Mouse (Mus musculus): Measurements from ENCODE around the gene Cbln1. TPM values are rescaled to one million over a fixed set of nuclear protein-coding genes. Genes with fewer than 3 reads are reported as not detected.

Cbln1 gene
- polyA plus RNA-seq, 2 experiments: 0.23 to 1.6 TPM

DNA sequence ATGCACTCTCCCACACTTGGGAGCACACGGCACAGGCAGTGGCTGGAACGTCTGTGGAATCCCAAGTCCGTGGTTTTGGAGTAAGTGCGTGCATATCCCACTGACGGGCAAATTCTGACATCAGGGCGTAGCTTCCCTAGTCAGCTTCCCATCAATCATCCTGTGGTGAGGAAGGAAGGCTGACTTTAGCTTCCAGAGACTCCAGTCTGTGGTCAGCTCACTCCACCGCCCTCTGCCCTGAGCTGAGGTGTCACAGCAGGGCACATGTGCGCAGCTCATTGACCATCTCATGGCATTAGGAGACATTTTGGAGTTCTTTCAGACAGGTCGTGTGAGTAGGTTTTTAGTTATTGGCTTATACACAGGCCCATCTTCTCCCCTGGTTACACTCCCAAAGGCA, 34.6 kb upstream of the Cbln1 start:
- TF ChIP-seq POLR2A (IDR thresholded peaks at IDR 0.05; ENCODE audit: borderline replicate concordance, extremely low read depth, insufficient read depth, insufficient read length): no peak
- peaks cover 2% of the 10 kb centered on the region; the same call in 1 of the 2 replicates for H3K4me1 ChIP-seq (ENCODE audit: control insufficient read depth, insufficient read depth, low read length)
- H3K9ac ChIP-seq (ENCODE audit: low read depth, low read length, severe bottlenecking): no peak overlapping the region
- H3K4me2 ChIP-seq (replicated peaks; ENCODE audit: low read depth, low read length, severe bottlenecking): no peak overlapping the region
- ATAC-seq (ENCODE audit: low FRiP score, low read depth) (no peak), DNase-seq (ENCODE audit: low spot score) (no peak)
- H3K4me3 ChIP-seq (replicated peaks; ENCODE audit: low read length): no peak overlapping the region
- H3K9me3 ChIP-seq (ENCODE audit: control insufficient read depth, low read length): no peaks in the 10 kb centered on the region
- no peak overlapping the region for H3K27ac ChIP-seq (replicated peaks; ENCODE audit: low read depth, low read length)
- no peaks in the 10 kb centered on the region for H3K27me3 ChIP-seq (ENCODE audit: control insufficient read depth, insufficient read depth, low read length)
- WGBS: 40% methylated on average over 9 of the region's 9 CpGs
- H3K36me3 ChIP-seq (ENCODE audit: control insufficient read depth, insufficient read depth, low read length): no peaks in the 10 kb centered on the region

DNA sequence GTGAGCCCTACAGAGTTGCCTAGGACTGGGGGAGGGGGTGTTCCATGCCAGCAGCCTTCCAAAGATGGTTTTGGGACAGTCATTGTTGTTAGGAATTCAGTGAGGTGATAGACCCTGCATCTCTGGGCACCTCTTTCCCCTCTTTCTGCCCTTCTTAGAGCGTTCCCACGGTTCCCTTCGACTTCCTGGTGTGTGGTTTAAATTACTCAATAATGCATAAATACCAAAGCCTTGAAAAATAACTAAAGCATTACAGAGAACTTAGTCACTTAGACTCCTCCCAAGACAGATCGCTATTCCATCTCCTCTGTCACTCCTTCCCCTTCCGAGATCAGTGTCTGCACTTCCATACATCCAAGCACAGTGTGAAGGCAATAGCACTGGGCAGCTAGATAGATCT, 32.0 kb upstream of the Cbln1 start:
- no peak for ATAC-seq (ENCODE audit: low FRiP score, low read depth)
- no peak overlapping the region for H3K4me2 ChIP-seq (replicated peaks; ENCODE audit: low read depth, low read length, severe bottlenecking)
- H3K9ac ChIP-seq (ENCODE audit: low read depth, low read length, severe bottlenecking): no peak overlapping the region
- no peak for DNase-seq (ENCODE audit: low spot score)
- H3K27ac ChIP-seq (replicated peaks; ENCODE audit: low read depth, low read length): no peak overlapping the region
- WGBS: 74% methylated on average over 5 of the region's 5 CpGs
- TF ChIP-seq POLR2A (IDR thresholded peaks at IDR 0.05; ENCODE audit: borderline replicate concordance, extremely low read depth, insufficient read depth, insufficient read length): no peak
- no peaks in the 10 kb centered on the region for H3K27me3 ChIP-seq (ENCODE audit: control insufficient read depth, insufficient read depth, low read length)
- H3K4me1 ChIP-seq (ENCODE audit: control insufficient read depth, insufficient read depth, low read length): peaks cover 2% of the 10 kb centered on the region; the same call in 1 of the 2 replicates
- no peaks in the 10 kb centered on the region for H3K36me3 ChIP-seq (ENCODE audit: control insufficient read depth, insufficient read depth, low read length)
- H3K4me3 ChIP-seq (replicated peaks; ENCODE audit: low read length): no peak overlapping the region
- H3K9me3 ChIP-seq (ENCODE audit: control insufficient read depth, low read length): no peaks in the 10 kb centered on the region

DNA sequence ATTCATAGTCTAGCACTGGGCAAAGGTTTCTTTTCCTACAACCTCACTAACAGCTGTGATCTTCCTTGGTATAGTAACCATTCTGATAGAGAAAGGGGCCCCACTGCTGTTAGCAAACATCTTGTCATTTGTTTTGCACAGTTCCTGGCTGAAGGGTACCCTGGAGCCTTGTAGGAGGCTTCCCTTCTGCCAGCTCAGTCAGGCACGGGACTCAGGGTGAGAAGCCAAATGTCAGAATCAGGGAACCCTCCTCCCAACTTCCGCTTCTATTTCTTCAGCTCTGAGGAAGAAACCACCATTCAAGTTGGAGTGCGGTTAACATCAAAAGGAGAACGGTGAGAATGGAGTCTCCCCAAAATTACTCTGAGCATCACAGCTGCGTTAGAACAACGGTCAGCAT, 30.3 kb upstream of the Cbln1 start:
- H3K4me3 ChIP-seq (replicated peaks; ENCODE audit: low read length): no peak overlapping the region
- DNase-seq (ENCODE audit: low spot score) (no peak), ATAC-seq (ENCODE audit: low FRiP score, low read depth) (no peak)
- no peaks in the 10 kb centered on the region for H3K27me3 ChIP-seq (ENCODE audit: control insufficient read depth, insufficient read depth, low read length)
- no peaks in the 10 kb centered on the region for H3K9me3 ChIP-seq (ENCODE audit: control insufficient read depth, low read length)
- H3K27ac ChIP-seq (replicated peaks; ENCODE audit: low read depth, low read length): no peak overlapping the region
- no peak for TF ChIP-seq POLR2A (IDR thresholded peaks at IDR 0.05; ENCODE audit: borderline replicate concordance, extremely low read depth, insufficient read depth, insufficient read length)
- WGBS: 68% methylated on average over 6 of the region's 6 CpGs
- H3K4me2 ChIP-seq (replicated peaks; ENCODE audit: low read depth, low read length, severe bottlenecking): no peak overlapping the region
- peaks cover 2% of the 10 kb centered on the region; the same call in 1 of the 2 replicates for H3K4me1 ChIP-seq (ENCODE audit: control insufficient read depth, insufficient read depth, low read length)
- no peaks in the 10 kb centered on the region for H3K36me3 ChIP-seq (ENCODE audit: control insufficient read depth, insufficient read depth, low read length)
- H3K9ac ChIP-seq (ENCODE audit: low read depth, low read length, severe bottlenecking): no peak overlapping the region

DNA sequence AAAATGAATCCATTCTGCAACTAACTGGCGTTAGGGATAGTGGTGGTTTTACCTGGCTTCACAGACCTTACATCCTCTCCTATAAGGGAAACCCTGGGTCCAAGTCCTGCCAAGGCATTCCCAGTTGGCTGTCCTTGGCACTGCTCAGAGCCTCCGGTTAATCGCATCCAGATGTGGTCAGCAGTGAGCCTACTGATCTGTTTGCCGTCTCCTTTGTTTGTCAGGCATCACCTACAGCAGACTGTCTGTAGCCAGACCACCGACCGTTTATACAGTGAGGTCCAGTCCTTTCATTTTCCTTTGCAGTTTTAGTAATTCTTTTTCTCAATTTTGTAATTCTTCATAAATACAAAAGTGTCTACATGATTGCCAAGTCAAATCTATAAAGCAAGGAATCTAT, 25.2 kb upstream of the Cbln1 start:
- H3K4me2 ChIP-seq (replicated peaks; ENCODE audit: low read depth, low read length, severe bottlenecking): no peak overlapping the region
- H3K27ac ChIP-seq (replicated peaks; ENCODE audit: low read depth, low read length): no peak overlapping the region
- no peak overlapping the region for H3K4me3 ChIP-seq (replicated peaks; ENCODE audit: low read length)
- H3K9me3 ChIP-seq (ENCODE audit: control insufficient read depth, low read length): no peaks in the 10 kb centered on the region
- H3K27me3 ChIP-seq (ENCODE audit: control insufficient read depth, insufficient read depth, low read length): no peaks in the 10 kb centered on the region
- no peaks in the 10 kb centered on the region for H3K4me1 ChIP-seq (ENCODE audit: control insufficient read depth, insufficient read depth, low read length)
- H3K36me3 ChIP-seq (ENCODE audit: control insufficient read depth, insufficient read depth, low read length): no peaks in the 10 kb centered on the region
- 36% methylated on average over 6 of the region's 6 CpGs for WGBS
- DNase-seq (ENCODE audit: low spot score) (no peak), ATAC-seq (ENCODE audit: low FRiP score, low read depth) (no peak)
- no peak for TF ChIP-seq POLR2A (IDR thresholded peaks at IDR 0.05; ENCODE audit: borderline replicate concordance, extremely low read depth, insufficient read depth, insufficient read length)
- no peak overlapping the region for H3K9ac ChIP-seq (ENCODE audit: low read depth, low read length, severe bottlenecking)

DNA sequence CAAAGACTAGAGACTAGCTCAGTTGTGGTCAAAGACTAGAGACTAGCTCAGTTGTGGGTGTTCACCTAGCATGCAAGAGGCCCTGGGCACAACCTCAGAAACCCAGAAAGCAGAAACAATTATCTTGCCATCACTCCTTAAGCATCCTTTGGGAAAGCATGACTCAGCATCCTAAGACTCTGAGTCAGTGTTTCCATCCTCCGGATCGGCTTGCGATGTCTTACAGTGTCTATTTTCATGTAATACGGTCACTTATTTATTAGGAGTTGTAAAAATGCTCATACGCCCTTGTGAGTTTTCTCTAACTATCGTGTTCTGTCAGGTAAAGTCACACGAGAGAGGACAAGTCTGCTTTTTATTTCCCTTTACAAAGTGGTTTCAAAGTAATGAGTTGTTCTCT, 24.1 kb upstream of the Cbln1 start:
- DNase-seq (ENCODE audit: low spot score) (no peak), ATAC-seq (ENCODE audit: low FRiP score, low read depth) (no peak)
- no peaks in the 10 kb centered on the region for H3K9me3 ChIP-seq (ENCODE audit: control insufficient read depth, low read length)
- H3K4me2 ChIP-seq (replicated peaks; ENCODE audit: low read depth, low read length, severe bottlenecking): no peak overlapping the region
- no peak overlapping the region for H3K9ac ChIP-seq (ENCODE audit: low read depth, low read length, severe bottlenecking)
- no peaks in the 10 kb centered on the region for H3K27me3 ChIP-seq (ENCODE audit: control insufficient read depth, insufficient read depth, low read length)
- H3K27ac ChIP-seq (replicated peaks; ENCODE audit: low read depth, low read length): no peak overlapping the region
- H3K4me3 ChIP-seq (replicated peaks; ENCODE audit: low read length): no peak overlapping the region
- no peaks in the 10 kb centered on the region for H3K36me3 ChIP-seq (ENCODE audit: control insufficient read depth, insufficient read depth, low read length)
- 59% methylated on average over 7 of the region's 7 CpGs for WGBS
- TF ChIP-seq POLR2A (IDR thresholded peaks at IDR 0.05; ENCODE audit: borderline replicate concordance, extremely low read depth, insufficient read depth, insufficient read length): no peak
- H3K4me1 ChIP-seq (ENCODE audit: control insufficient read depth, insufficient read depth, low read length): no peaks in the 10 kb centered on the region

DNA sequence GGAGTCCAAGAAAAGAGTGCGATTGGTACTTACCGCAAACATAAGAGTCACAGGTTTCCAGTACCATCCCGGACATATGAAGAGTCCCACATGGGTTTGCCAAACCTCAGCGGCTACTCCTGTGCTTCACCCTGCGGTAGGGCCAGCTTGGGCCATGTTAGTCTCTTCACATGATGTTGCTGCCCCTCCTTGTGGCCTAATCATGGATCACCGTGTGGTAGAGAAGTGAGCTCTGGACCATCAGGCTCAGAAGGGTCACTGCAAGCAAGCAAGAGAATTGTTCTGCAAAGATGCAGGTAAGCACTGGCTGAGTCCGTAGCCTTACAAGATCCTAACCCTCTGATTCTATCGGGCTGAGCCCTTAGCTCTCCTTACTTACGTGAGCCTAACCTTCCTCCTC, 22.5 kb upstream of the Cbln1 start:
- Histone ChIP-seq H3K9me3 (ENCODE audit: control insufficient read depth, low read length) (no peaks in the 10 kb centered on the region), H3K4me2 (replicated peaks; ENCODE audit: low read depth, low read length, severe bottlenecking) (no peak overlapping the region), H3K27ac (replicated peaks; ENCODE audit: low read depth, low read length) (no peak overlapping the region), H3K9ac (ENCODE audit: low read depth, low read length, severe bottlenecking) (no peak overlapping the region), H3K4me1 (ENCODE audit: control insufficient read depth, insufficient read depth, low read length) (no peaks in the 10 kb centered on the region), H3K4me3 (replicated peaks; ENCODE audit: low read length) (no peak overlapping the region), H3K27me3 (ENCODE audit: control insufficient read depth, insufficient read depth, low read length) (no peaks in the 10 kb centered on the region), H3K36me3 (ENCODE audit: control insufficient read depth, insufficient read depth, low read length) (no peaks in the 10 kb centered on the region)
- 74% methylated on average over 9 of the region's 9 CpGs for WGBS
- ATAC-seq (ENCODE audit: low FRiP score, low read depth) (no peak), DNase-seq (ENCODE audit: low spot score) (no peak)
- no peak for TF ChIP-seq POLR2A (IDR thresholded peaks at IDR 0.05; ENCODE audit: borderline replicate concordance, extremely low read depth, insufficient read depth, insufficient read length)
